Mouse (Mus musculus): ENCODE measurements at regions not wholly inside any gene's neighbourhood (a gene's known extent, or its start where the extent isn't known, plus 50 kb on each side); places are given as distances from the start of the nearest gene placed in this dataset.

- no peak overlapping the region for H3K27ac ChIP-seq (ENCODE audit: low read depth, low read length)
- no peak overlapping the region for H3K4me3 ChIP-seq (ENCODE audit: low read depth, low read length)
- H3K9me3 ChIP-seq (ENCODE audit: control insufficient read depth, low read length), result no peaks in the 10 kb centered on the region
- DNase-seq (ENCODE audit: low spot score), result no peak
- H3K27me3 ChIP-seq (replicated peaks; ENCODE audit: control insufficient read depth, insufficient read depth, low read length), result no peaks in the 10 kb centered on the region
- H3K4me1 ChIP-seq (replicated peaks; ENCODE audit: control insufficient read depth, insufficient read depth, low read length), result peaks cover 6% of the 10 kb centered on the region
- H3K36me3 ChIP-seq (ENCODE audit: control insufficient read depth, insufficient read depth, low read length), result no peaks in the 10 kb centered on the region
- 73% methylated on average over 2 of the region's 2 CpGs for WGBS
- no peak overlapping the region for H3K9ac ChIP-seq (ENCODE audit: low read depth, low read length)
- H3K4me2 ChIP-seq, result no peak overlapping the region
- ATAC-seq (replicated peaks; ENCODE audit: low FRiP score), result no peak
These were observed 68.8 kb upstream of the Slc6a6 start for GRCm38 (mm10) chr6:91615022-91615421.

- DNase-seq (ENCODE audit: low spot score), result no peak
- no peaks in the 10 kb centered on the region for H3K9me3 ChIP-seq (ENCODE audit: control insufficient read depth, low read length)
- H3K9ac ChIP-seq (ENCODE audit: low read depth, low read length), result peak overlapping the region; percentile 28
- WGBS, result 79% methylated on average over 7 of the region's 7 CpGs
- peaks cover 6% of the 10 kb centered on the region for H3K4me1 ChIP-seq (replicated peaks; ENCODE audit: control insufficient read depth, insufficient read depth, low read length)
- ATAC-seq (replicated peaks; ENCODE audit: low FRiP score), result no peak
- H3K27ac ChIP-seq (ENCODE audit: low read depth, low read length), result no peak overlapping the region
- no peaks in the 10 kb centered on the region for H3K36me3 ChIP-seq (ENCODE audit: control insufficient read depth, insufficient read depth, low read length)
- peak overlapping the region; percentile 32; the same call in 1 of the 2 replicates for H3K4me3 ChIP-seq (ENCODE audit: low read depth, low read length)
- no peaks in the 10 kb centered on the region for H3K27me3 ChIP-seq (replicated peaks; ENCODE audit: control insufficient read depth, insufficient read depth, low read length)
- peak overlapping the region; percentile 62 for H3K4me2 ChIP-seq
These were observed 67.3 kb upstream of the Slc6a6 start for GRCm38 (mm10) chr6:91616541-91616940.

GRCm38 (mm10) chr6:91617031-91617596 lies 66.7 kb upstream of the Slc6a6 start:
- Histone ChIP-seq H3K27me3 (replicated peaks; ENCODE audit: control insufficient read depth, insufficient read depth, low read length) (no peaks in the 10 kb centered on the region), H3K4me1 (replicated peaks; ENCODE audit: control insufficient read depth, insufficient read depth, low read length) (peaks cover 10% of the 10 kb centered on the region), H3K4me2 (peak overlapping the region; percentile 62), H3K36me3 (ENCODE audit: control insufficient read depth, insufficient read depth, low read length) (no peaks in the 10 kb centered on the region), H3K9me3 (ENCODE audit: control insufficient read depth, low read length) (no peaks in the 10 kb centered on the region), H3K9ac (ENCODE audit: low read depth, low read length) (peak overlapping the region; percentile 28; the same call in 1 of the 2 replicates), H3K27ac (ENCODE audit: low read depth, low read length) (no peak overlapping the region), H3K4me3 (ENCODE audit: low read depth, low read length) (peak overlapping the region; percentile 32)
- DNase-seq (ENCODE audit: low spot score) (peak; percentile 77), ATAC-seq (replicated peaks; ENCODE audit: low FRiP score) (peak; percentile 86)
- WGBS, result 4% methylated on average over 13 of the region's 13 CpGs

- Histone ChIP-seq H3K4me3 (ENCODE audit: low read depth, low read length) (0 out of 2 replicates have a peak overlapping the region, but pooled peaks have one; percentile 3), H3K9ac (ENCODE audit: low read depth, low read length) (no peak overlapping the region; the same call in 1 of the 2 replicates), H3K27ac (ENCODE audit: low read depth, low read length) (no peak overlapping the region), H3K27me3 (replicated peaks; ENCODE audit: control insufficient read depth, insufficient read depth, low read length) (no peaks in the 10 kb centered on the region), H3K4me2 (peak overlapping the region; percentile 62), H3K36me3 (ENCODE audit: control insufficient read depth, insufficient read depth, low read length) (no peaks in the 10 kb centered on the region), H3K9me3 (ENCODE audit: control insufficient read depth, low read length) (no peaks in the 10 kb centered on the region), H3K4me1 (replicated peaks; ENCODE audit: control insufficient read depth, insufficient read depth, low read length) (peaks cover 10% of the 10 kb centered on the region)
- ATAC-seq (replicated peaks; ENCODE audit: low FRiP score) (peak; percentile 57), DNase-seq (ENCODE audit: low spot score) (no peak)
- WGBS, result 54% methylated on average over 10 of the region's 10 CpGs
These were observed 66.2 kb upstream of the Slc6a6 start for GRCm38 (mm10) chr6:91617685-91618084.

GRCm38 (mm10) chr6:91619009-91619408 lies 64.8 kb upstream of the Slc6a6 start:
- H3K27ac ChIP-seq (ENCODE audit: low read depth, low read length), result no peak overlapping the region
- no peaks in the 10 kb centered on the region for H3K36me3 ChIP-seq (ENCODE audit: control insufficient read depth, insufficient read depth, low read length)
- peaks cover 10% of the 10 kb centered on the region for H3K4me1 ChIP-seq (replicated peaks; ENCODE audit: control insufficient read depth, insufficient read depth, low read length)
- DNase-seq (ENCODE audit: low spot score) (no peak), ATAC-seq (replicated peaks; ENCODE audit: low FRiP score) (no peak)
- H3K9me3 ChIP-seq (ENCODE audit: control insufficient read depth, low read length), result no peaks in the 10 kb centered on the region
- no peak overlapping the region for H3K4me3 ChIP-seq (ENCODE audit: low read depth, low read length)
- H3K4me2 ChIP-seq, result no peak overlapping the region
- H3K27me3 ChIP-seq (replicated peaks; ENCODE audit: control insufficient read depth, insufficient read depth, low read length), result no peaks in the 10 kb centered on the region
- 86% methylated on average over 6 of the region's 6 CpGs for WGBS
- no peak overlapping the region for H3K9ac ChIP-seq (ENCODE audit: low read depth, low read length)

- Histone ChIP-seq H3K4me3 (ENCODE audit: low read depth, low read length) (no peak overlapping the region), H3K27ac (ENCODE audit: low read depth, low read length) (no peak overlapping the region), H3K9ac (ENCODE audit: low read depth, low read length) (no peak overlapping the region), H3K9me3 (ENCODE audit: control insufficient read depth, low read length) (no peaks in the 10 kb centered on the region), H3K4me2 (no peak overlapping the region), H3K27me3 (replicated peaks; ENCODE audit: control insufficient read depth, insufficient read depth, low read length) (no peaks in the 10 kb centered on the region), H3K36me3 (ENCODE audit: control insufficient read depth, insufficient read depth, low read length) (no peaks in the 10 kb centered on the region), H3K4me1 (replicated peaks; ENCODE audit: control insufficient read depth, insufficient read depth, low read length) (peaks cover 10% of the 10 kb centered on the region)
- ATAC-seq (replicated peaks; ENCODE audit: low FRiP score) (no peak), DNase-seq (ENCODE audit: low spot score) (no peak)
- WGBS, result 80% methylated on average over 13 of the region's 13 CpGs
These were observed 63.8 kb upstream of the Slc6a6 start for GRCm38 (mm10) chr6:91619735-91620732.

- no peak overlapping the region for H3K4me3 ChIP-seq (ENCODE audit: low read depth, low read length)
- no peaks in the 10 kb centered on the region for H3K36me3 ChIP-seq (ENCODE audit: control insufficient read depth, insufficient read depth, low read length)
- no peaks in the 10 kb centered on the region for H3K9me3 ChIP-seq (ENCODE audit: control insufficient read depth, low read length)
- ATAC-seq (replicated peaks; ENCODE audit: low FRiP score) (no peak), DNase-seq (ENCODE audit: low spot score) (no peak)
- H3K4me1 ChIP-seq (replicated peaks; ENCODE audit: control insufficient read depth, insufficient read depth, low read length), result peaks cover 10% of the 10 kb centered on the region
- H3K27ac ChIP-seq (ENCODE audit: low read depth, low read length), result no peak overlapping the region
- H3K27me3 ChIP-seq (replicated peaks; ENCODE audit: control insufficient read depth, insufficient read depth, low read length), result no peaks in the 10 kb centered on the region
- H3K4me2 ChIP-seq, result no peak overlapping the region
- no peak overlapping the region for H3K9ac ChIP-seq (ENCODE audit: low read depth, low read length)
- 88% methylated on average over 3 of the region's 3 CpGs for WGBS
These were observed 62.4 kb upstream of the Slc6a6 start for GRCm38 (mm10) chr6:91621437-91621836.

- ATAC-seq (replicated peaks; ENCODE audit: low FRiP score) (0 out of 2 replicates have a peak, but pooled peaks have one; percentile 37), DNase-seq (ENCODE audit: low spot score) (no peak)
- H3K27ac ChIP-seq (ENCODE audit: low read depth, low read length), result no peak overlapping the region
- no peaks in the 10 kb centered on the region for H3K27me3 ChIP-seq (replicated peaks; ENCODE audit: control insufficient read depth, insufficient read depth, low read length)
- H3K9ac ChIP-seq (ENCODE audit: low read depth, low read length), result no peak overlapping the region
- WGBS, result 27% methylated on average over 3 of the region's 3 CpGs
- H3K9me3 ChIP-seq (ENCODE audit: control insufficient read depth, low read length), result no peaks in the 10 kb centered on the region
- no peak overlapping the region for H3K4me2 ChIP-seq
- no peaks in the 10 kb centered on the region for H3K36me3 ChIP-seq (ENCODE audit: control insufficient read depth, insufficient read depth, low read length)
- no peak overlapping the region for H3K4me3 ChIP-seq (ENCODE audit: low read depth, low read length)
- H3K4me1 ChIP-seq (replicated peaks; ENCODE audit: control insufficient read depth, insufficient read depth, low read length), result peaks cover 8% of the 10 kb centered on the region
These were observed 61.4 kb upstream of the Slc6a6 start for GRCm38 (mm10) chr6:91622425-91622824.
